Mouse (Mus musculus) liver, adult 2 months (tissue): ENCODE measurements around the gene Mob2.

Experiments
- CTCF ChIP-seq: fragments of 200-500 bp; IDR thresholded peaks from 2 replicates; pipeline ENCODE4 v1.5.1; 2011; ENCODE audit warnings: low read depth, low read length, control low read depth
- POLR2A ChIP-seq: fragments of 200-500 bp; IDR thresholded peaks from 2 replicates; pipeline ENCODE4 v1.6.1; 2011; ENCODE audit warnings: low read length, control low read depth; ENCODE audit not compliant: insufficient read depth; ENCODE audit errors: extremely low read depth

DNA sequence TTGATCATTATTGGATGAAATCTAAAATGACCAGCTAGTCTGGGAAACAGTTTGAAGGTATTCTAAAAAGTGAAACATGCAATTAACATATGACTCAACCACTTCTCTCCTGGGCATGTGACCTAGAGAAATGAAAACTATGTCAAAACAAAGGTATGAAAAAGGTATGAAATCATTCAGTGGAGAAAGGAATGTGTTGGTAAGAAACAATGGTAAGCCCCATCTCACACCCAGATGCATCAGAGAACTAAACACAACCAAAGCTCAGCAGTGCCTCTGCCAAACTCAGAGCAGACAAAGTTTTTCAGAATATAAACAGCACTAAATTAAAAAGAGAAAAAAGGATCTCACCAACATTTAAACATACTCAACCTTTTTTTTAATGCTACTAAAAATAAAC is 30.8 kb downstream of the Mob2 start:
- TF ChIP-seq CTCF (no peak), POLR2A (no peak)
